Mouse (Mus musculus): ENCODE results near the gene Vangl1. TPM values are rescaled to one million over a fixed set of nuclear protein-coding genes. Genes with fewer than 3 reads are reported as not detected.
A peak's percentile ranks its signal among the peaks of the same experiment; 100 is the strongest.
"Not testable (repeated sequence)": the region's sequence is repeated elsewhere in the genome, so short reads cannot be mapped to it uniquely, and the experiment has no call there.

Gene Vangl1
- 10 to 100 TPM; 11.8 to 12.4 TPM for total RNA-seq (2021)
- long read RNA-seq, experiment 1, full-length matches to known transcripts, result 12 of 16 reads
- long read RNA-seq, experiment 1, partial matches to known transcripts, result 0 of 16 reads
- long read RNA-seq, experiment 1, other reads (novel, unspliced or antisense), result 4 of 16 reads
- long read RNA-seq, experiment 2, full-length matches to known transcripts, result 6 of 9 reads
- long read RNA-seq, experiment 2, partial matches to known transcripts, result 1 of 9 reads
- long read RNA-seq, experiment 2, other reads (novel, unspliced or antisense), result 2 of 9 reads

- peak; percentile 80 for DNase-seq
Observed at GRCm38 (mm10) chr3:102203781-102204721, at the start of gene Vangl1. Vangl1 (minus strand) TSS chr3:102204693.

DNA sequence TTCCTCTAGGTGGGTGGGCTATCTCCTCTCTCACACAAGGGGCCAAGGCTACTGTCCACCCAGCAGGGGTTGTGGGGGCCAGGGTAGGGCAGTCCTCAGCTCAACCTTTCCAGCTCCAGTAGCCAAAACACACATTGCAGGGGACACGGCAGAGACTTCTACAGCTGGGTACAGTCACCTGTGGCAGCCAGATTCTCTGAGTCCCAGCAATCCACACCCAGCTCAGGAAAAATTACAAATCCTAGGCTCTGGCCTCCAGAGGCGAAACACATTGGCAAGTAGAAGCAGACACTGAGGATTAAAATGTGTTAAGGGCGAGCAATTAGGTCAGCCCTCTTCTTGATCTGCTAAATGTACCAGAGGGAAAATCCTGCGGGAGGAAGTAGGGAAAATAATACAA is 49.1 kb upstream of the Vangl1 start:
- no peak for DNase-seq

GRCm38 (mm10) chr3:102252927-102253326 is 48.4 kb upstream of the Vangl1 start:
- DNase-seq, result no peak

GRCm38 (mm10) chr3:102250873-102251272 is 46.4 kb upstream of the Vangl1 start:
- no peak for DNase-seq

- DNase-seq, result peak; percentile 46
Observed at GRCm38 (mm10) chr3:102249401-102249991, 45.0 kb upstream of the Vangl1 start.

DNA sequence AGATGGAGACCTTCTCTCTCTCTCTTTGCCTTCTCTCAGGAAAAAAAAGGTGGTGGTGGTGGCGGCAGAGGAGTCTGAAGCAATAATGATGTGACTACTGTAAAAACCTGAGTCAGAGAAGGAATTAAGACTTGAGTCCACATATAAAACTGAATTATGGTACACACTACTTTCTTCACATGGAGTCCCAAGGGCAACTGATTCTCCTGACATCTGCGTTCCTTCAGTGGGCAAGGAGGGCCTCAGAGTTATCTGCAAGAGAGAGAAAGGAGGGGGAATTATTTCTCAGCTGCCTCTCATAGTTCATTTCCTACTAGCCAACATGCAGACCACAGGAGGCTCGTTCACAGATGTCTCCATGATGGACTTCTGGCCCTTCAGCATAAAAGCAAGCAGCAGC is 40.1 kb upstream of the Vangl1 start:
- DNase-seq, result no peak

GRCm38 (mm10) chr3:102242854-102243253 is 38.4 kb upstream of the Vangl1 start:
- DNase-seq, result no peak

DNA sequence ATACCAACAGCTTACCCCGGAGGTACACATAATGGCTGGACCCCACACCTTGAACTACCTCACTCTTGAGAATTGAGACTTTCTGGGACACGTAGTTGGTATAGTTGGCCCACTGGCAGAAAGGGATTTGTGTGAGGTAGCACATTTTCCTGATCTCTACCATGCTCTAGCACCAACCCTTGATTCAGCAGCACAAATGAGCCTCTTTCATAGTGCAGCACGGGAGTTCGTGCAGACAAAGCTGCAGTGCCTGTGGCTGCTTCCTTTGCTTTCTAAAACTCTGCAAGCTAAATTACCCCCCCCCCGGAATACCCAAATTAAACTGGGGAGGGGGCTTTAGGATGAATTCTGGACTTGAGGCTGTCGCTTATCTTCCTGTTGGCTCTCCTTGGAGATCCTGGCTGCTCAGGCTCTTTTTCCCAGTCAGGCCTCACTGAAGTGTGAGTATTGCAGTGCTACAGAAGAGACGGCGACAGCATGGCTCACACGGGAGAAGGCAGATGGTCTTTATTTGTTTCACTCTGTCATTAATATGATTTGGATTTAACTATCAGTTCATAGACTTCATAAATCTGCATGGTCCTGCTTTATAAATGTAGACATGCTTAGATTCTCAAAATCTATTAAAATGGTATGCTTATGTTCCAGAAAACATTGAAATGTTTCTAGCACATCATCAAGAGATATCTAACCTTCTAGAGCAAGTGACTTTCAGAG is 27.1 kb upstream of the Vangl1 start:
- DNase-seq, result no peak

DNA sequence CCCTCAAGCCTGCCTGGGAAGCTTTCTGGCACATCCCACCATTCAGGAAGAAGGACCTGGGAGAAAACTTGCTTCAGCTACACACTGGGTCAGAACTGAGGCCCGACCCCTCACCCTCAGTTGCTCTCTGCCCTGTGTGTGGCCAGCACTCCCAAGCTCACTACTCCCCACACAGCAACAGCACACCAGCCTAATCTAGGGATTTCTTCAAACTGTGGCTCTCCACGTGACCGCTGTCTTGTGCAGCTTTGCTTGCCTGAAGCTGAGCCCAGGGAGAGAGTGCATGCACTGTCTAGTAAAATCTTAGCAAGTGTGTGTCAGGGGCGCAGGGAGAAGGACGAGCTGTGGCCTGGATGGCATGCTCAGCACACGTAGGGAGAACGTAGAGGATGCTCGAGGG is 18.3 kb upstream of the Vangl1 start:
- DNase-seq, result no peak

GRCm38 (mm10) chr3:102218301-102218700 is 13.8 kb upstream of the Vangl1 start:
- DNase-seq, result no peak

GRCm38 (mm10) chr3:102214736-102215135 is 10.2 kb upstream of the Vangl1 start:
- no peak for DNase-seq

DNA sequence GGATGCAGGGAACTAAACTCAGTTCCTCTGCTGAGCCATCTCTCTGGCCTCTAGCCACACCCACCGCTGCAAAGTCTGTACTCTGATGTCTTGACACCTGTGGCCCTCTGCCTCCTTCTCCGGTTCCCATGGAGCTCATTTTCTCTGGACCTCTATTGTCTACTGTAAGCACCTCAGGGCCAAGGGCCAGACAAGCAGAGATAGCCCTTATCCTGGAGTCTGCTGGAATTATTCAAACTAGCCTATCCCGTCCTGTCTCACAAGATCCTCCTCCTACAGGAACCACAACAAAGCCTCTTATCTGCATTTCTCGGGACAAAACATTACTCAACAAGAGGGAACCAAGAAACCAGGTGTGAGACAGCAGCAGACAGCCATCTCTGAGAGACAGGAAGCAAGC is 9.8 kb upstream of the Vangl1 start:
- DNase-seq, result no peak

- DNase-seq, result no peak
Observed at GRCm38 (mm10) chr3:102212896-102213295, 8.4 kb upstream of the Vangl1 start.

DNA sequence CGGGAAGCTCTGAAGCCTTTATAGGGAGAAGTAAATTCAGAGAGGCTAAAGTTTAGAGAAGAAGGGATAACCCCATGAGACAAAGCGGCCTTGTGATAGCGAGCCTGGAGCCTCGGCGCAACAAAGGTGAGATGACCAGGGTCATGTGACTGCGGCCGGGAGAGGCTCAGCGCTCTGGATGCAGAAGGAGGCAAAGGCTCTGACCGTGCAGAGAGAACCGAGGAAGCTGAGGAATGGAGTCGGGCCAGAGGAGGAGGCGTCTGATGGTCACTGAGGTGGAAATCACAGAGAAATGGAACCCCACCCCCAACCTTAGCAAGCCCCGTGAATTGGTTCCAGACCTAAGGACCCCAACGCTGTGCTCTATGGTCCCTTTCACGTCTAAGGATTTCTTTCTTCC is 7.8 kb upstream of the Vangl1 start:
- no peak for DNase-seq

- DNase-seq, result no peak
Observed at GRCm38 (mm10) chr3:102211340-102211739, 6.8 kb upstream of the Vangl1 start.

DNA sequence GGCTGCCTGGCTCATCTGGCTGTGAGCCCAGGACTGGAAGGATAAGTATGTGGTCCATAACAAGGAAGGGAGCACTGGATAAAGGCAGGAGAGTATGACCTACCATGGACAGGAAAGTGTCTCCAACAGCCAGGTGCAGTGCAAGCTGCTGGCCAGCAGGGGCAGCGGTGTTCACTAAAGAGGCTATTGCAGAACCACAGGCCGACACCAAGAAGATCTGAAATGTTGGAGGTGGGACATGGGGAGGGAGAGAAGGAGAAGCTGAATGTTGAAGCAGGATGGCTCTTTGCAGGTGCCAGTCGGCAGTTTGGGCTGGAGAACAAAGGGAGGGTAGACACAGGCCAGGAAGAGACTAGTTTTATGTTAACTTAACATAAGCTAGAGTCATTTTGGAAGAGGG is 6.3 kb upstream of the Vangl1 start:
- peak; percentile 43 for DNase-seq

DNA sequence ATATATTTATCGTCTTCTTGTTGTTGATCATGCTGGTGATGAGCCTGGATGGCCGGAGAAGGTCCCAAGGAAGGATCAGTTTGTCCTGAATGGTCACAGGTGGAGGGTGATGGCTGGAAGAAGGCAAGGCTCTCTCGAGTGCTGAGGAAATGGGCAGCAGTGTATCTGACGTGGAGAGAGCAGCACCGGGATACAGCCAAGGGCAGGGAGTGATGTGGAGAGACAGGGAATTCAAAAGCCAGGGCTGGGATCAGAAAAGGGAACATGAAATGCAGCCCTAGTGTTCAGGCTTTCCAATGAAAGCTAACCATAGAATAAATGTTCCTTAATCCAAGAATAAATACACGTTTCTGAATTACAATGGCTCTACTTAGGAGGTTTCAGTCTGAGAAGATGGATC is 4.4 kb upstream of the Vangl1 start:
- DNase-seq, result no peak

GRCm38 (mm10) chr3:102205458-102205830 is 951 bp upstream of the Vangl1 start:
- no peak for DNase-seq

GRCm38 (mm10) chr3:102204734-102205457 is 403 bp upstream of the Vangl1 start:
- not testable (repeated sequence) for DNase-seq

DNA sequence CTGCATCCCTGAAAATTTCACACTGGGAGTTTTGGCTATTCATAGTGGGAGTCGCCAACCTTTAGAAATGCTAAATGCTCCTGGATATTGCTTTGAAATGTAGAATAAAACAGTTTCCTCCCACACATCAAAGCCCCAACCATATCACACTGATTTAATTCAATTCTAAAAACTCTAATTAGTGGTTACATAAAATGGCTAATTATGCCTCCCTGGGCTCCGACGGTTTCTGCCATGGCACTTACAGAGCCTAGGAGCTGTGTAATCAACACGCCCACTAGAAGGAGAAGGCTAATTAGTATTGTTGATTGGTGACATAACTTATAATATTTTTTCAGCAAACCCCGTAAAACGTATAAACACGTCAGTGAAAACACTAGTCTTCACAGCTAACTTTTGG is 1.4 kb downstream of the Vangl1 start:
- DNase-seq, result no peak

DNA sequence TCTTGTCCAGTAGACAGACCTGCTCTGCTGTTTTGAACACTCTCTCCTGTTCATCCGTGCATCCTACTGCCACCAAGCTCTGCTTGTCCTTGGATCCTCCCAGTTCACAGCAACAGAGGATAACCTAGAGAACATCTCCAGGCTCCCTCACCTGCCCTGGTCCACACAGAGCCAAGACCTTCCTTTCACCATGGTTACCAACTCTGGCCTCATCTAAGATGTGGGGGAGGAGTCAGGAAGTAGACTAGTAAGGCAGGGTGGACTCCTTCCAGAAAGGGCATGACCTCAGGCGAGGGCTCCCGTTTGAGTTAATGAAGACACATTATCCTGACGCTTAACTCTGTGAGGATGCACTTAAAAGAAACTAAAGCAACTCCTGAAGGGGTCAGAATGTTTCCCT is 4.5 kb downstream of the Vangl1 start:
- no peak for DNase-seq

- no peak for DNase-seq
Observed at GRCm38 (mm10) chr3:102199226-102199625, 5.3 kb downstream of the Vangl1 start.

Measured in gastrocnemius, postnatal 10 days (tissue).